Mouse (Mus musculus) limb, embryonic 14.5 days (tissue): ENCODE measurements around the gene Sytl3. TPM values are rescaled to one million over a fixed set of nuclear protein-coding genes. Genes with fewer than 3 reads are reported as not detected.

Source experiments
- ATAC-seq: fragments of 200-750 bp; cut with Nextera tagmentation; 2 replicates; pipeline ENCODE4 v1.8.0; 2017; ENCODE audit warnings: low read depth, moderate number of reproducible peaks, moderate TSS enrichment; ENCODE audit not compliant: low FRiP score
- DNase-seq: peaks from one replicate; pipeline ENCODE4 v3.0.0-alpha.2; 2015; ENCODE audit warnings: low spot score
- H3K27ac ChIP-seq: fragments of 300-500 bp; sonication (generic); replicated peaks from 2 replicates; pipeline ENCODE4 v1.5.1; 2014; ENCODE audit warnings: low read depth, mild to moderate bottlenecking, low read length, moderate library complexity, mixed read lengths
- H3K27me3 ChIP-seq: fragments of 300-500 bp; sonication (generic); 2 replicates; pipeline ENCODE4 v1.6.1; 2014; ENCODE audit warnings: low read length, mixed read lengths; ENCODE audit not compliant: control insufficient read depth, insufficient read depth
- H3K36me3 ChIP-seq: fragments of 300-500 bp; sonication (generic); 2 replicates; pipeline ENCODE4 v1.6.1; 2014; ENCODE audit warnings: mild to moderate bottlenecking, low read length, moderate library complexity, mixed read lengths; ENCODE audit not compliant: control insufficient read depth, insufficient read depth
- H3K4me1 ChIP-seq: fragments of 300-500 bp; sonication (generic); 2 replicates; pipeline ENCODE4 v1.6.1; 2014; ENCODE audit warnings: antibody characterized with exemption, low read length, mixed read lengths; ENCODE audit not compliant: control insufficient read depth, insufficient read depth
- H3K4me2 ChIP-seq: fragments of 300-500 bp; sonication (generic); replicated peaks from 2 replicates; pipeline ENCODE4 v1.6.1; 2014; ENCODE audit warnings: low read depth, mild to moderate bottlenecking, low read length, moderate library complexity; ENCODE audit not compliant: severe bottlenecking
- H3K4me3 ChIP-seq: fragments of 300-500 bp; sonication (generic); replicated peaks from 2 replicates; pipeline ENCODE4 v1.5.1; 2014; ENCODE audit warnings: low read length
- H3K9ac ChIP-seq: fragments of 300-500 bp; sonication (generic); 2 replicates; pipeline ENCODE4 v1.6.1; 2014; ENCODE audit warnings: mild to moderate bottlenecking, low read depth, low read length, moderate library complexity; ENCODE audit not compliant: severe bottlenecking
- H3K9me3 ChIP-seq: fragments of 300-500 bp; sonication (generic); 2 replicates; pipeline ENCODE4 v1.6.1; 2016; ENCODE audit warnings: low read length; ENCODE audit not compliant: control insufficient read depth
- POLR2A ChIP-seq: fragments of 200-500 bp; IDR thresholded peaks from 2 replicates; pipeline ENCODE4 v1.8.0; 2012; ENCODE audit warnings: inconsistent platforms, mild to moderate bottlenecking, moderate library complexity, borderline replicate concordance; ENCODE audit not compliant: insufficient read depth, insufficient read length; ENCODE audit errors: extremely low read depth
- WGBS: fragments of 180-500 bp; shearing (Covaris S2); extraction: QIAGEN DNeasy Blood & Tissue Kit; methylation state at CpG from one replicate; pipeline ENCODE4 v1.1.7; 2014; 5-methylcytosine and 5-hydroxymethylcytosine counted together
- polyA plus RNA-seq, 2 experiments: library from polyadenylated mRNA; depleted of rRNA in 1 of 2; stranded (reverse) in 1 of 2; unstranded in 1 of 2; fragments of >200 nt; fragmentation: Nextera tagmentation in 1 of 2; extraction: Ambion mirVana in 1 of 2; gene quantifications; 2 replicates each; pipeline versions ENCODE4 v1.2.1 to v1.2.3; 2012 to 2014

Gene Sytl3
- polyA plus RNA-seq, 2 experiments, result 0.10 to 0.26 TPM

- peak within 1 kb of the TSS; percentile 89 for H3K9ac ChIP-seq
- ATAC-seq, result peak; percentile 80
- peak; percentile 79; the same call in 1 of the 2 replicates for TF ChIP-seq POLR2A
- H3K4me3 ChIP-seq, result peak within 1 kb of the TSS; percentile 78
- H3K9me3 ChIP-seq, result no peaks in the 10 kb centered on the region
- H3K4me2 ChIP-seq, result peak within 1 kb of the TSS; percentile 71
- no peaks in the 10 kb centered on the region for H3K27me3 ChIP-seq
- H3K4me1 ChIP-seq, result peaks cover 9% of the 10 kb centered on the region; the same call in 1 of the 2 replicates
- H3K27ac ChIP-seq, result peak within 1 kb of the TSS; percentile 87
- H3K36me3 ChIP-seq, result no peaks in the 10 kb centered on the region
- WGBS, result 2% methylated on average over 29 of the region's 52 CpGs
- DNase-seq, result peak; percentile 88
Observed at GRCm38 (mm10) chr17:6782611-6783005, 123.7 kb downstream of the Sytl3 start, which contains the start of gene Ezr. TSS of gene Ezr (minus strand) at chr17:6782784.

GRCm38 (mm10) chr17:6783006-6783661 is 124.2 kb downstream of the Sytl3 start:
- no peaks in the 10 kb centered on the region for H3K9me3 ChIP-seq
- DNase-seq (no peak), ATAC-seq (peak; percentile 65)
- peak overlapping the region; percentile 87 for H3K27ac ChIP-seq
- no peak for TF ChIP-seq POLR2A
- WGBS, result 0% methylated on average over 38 of the region's 58 CpGs
- peak overlapping the region; percentile 71 for H3K4me2 ChIP-seq
- H3K4me1 ChIP-seq, result peaks cover 6% of the 10 kb centered on the region; the same call in 1 of the 2 replicates
- no peaks in the 10 kb centered on the region for H3K27me3 ChIP-seq
- peak overlapping the region; percentile 89 for H3K9ac ChIP-seq
- peak overlapping the region; percentile 78 for H3K4me3 ChIP-seq
- H3K36me3 ChIP-seq, result no peaks in the 10 kb centered on the region

- Histone ChIP-seq H3K36me3 (no peaks in the 10 kb centered on the region), H3K4me1 (peaks cover 3% of the 10 kb centered on the region; the same call in 1 of the 2 replicates), H3K4me2 (peak overlapping the region; percentile 71), H3K27me3 (no peaks in the 10 kb centered on the region), H3K9ac (peak overlapping the region; percentile 89), H3K9me3 (no peaks in the 10 kb centered on the region), H3K27ac (no peak overlapping the region), H3K4me3 (peak overlapping the region; percentile 78)
- no peak for TF ChIP-seq POLR2A
- DNase-seq, result no peak
- ATAC-seq, result no peak
- WGBS, result 45% methylated on average over 10 of the region's 10 CpGs
Observed at GRCm38 (mm10) chr17:6783756-6784357, 125.0 kb downstream of the Sytl3 start.

- no peak overlapping the region for H3K27ac ChIP-seq
- no peak overlapping the region for H3K4me2 ChIP-seq
- H3K27me3 ChIP-seq, result no peaks in the 10 kb centered on the region
- H3K9ac ChIP-seq, result no peak overlapping the region
- 87% methylated on average over 4 of the region's 4 CpGs for WGBS
- TF ChIP-seq POLR2A, result no peak
- H3K4me3 ChIP-seq, result no peak overlapping the region
- H3K4me1 ChIP-seq, result no peaks in the 10 kb centered on the region; the same call in 1 of the 2 replicates
- H3K9me3 ChIP-seq, result no peaks in the 10 kb centered on the region
- H3K36me3 ChIP-seq, result no peaks in the 10 kb centered on the region
- DNase-seq, result no peak
- no peak for ATAC-seq
Observed at GRCm38 (mm10) chr17:6787241-6787640, 128.3 kb downstream of the Sytl3 start.

Other genes with a start within 250 kb of the Sytl3 start
- gene Dynlt1b, start 229.0 kb upstream of the Sytl3 start, polyA plus RNA-seq (2012; rRNA removed), result 399 and 408 TPM in 2 replicates
- gene Dynlt1b, start 229.0 kb upstream of the Sytl3 start, polyA plus RNA-seq (2014; fragmentation: Nextera tagmentation; extraction: Ambion mirVana), result 513 and 517 TPM in 2 replicates
- 45.9 and 50.2 TPM in 2 replicates for gene Dynlt1c, start 57.4 kb upstream of the Sytl3 start, polyA plus RNA-seq (2012; rRNA removed)
- gene Dynlt1c, start 57.4 kb upstream of the Sytl3 start, polyA plus RNA-seq (2014; fragmentation: Nextera tagmentation; extraction: Ambion mirVana), result 29.3 and 36.5 TPM in 2 replicates
- 197 and 228 TPM in 2 replicates for gene Dynlt1f, start 3.2 kb upstream of the Sytl3 start, polyA plus RNA-seq (2012; rRNA removed)
- gene Dynlt1f, start 3.2 kb upstream of the Sytl3 start, polyA plus RNA-seq (2014; fragmentation: Nextera tagmentation; extraction: Ambion mirVana), result 242 and 248 TPM in 2 replicates
- 26.5 and 39.2 TPM in 2 replicates for gene Ezr, start 123.7 kb downstream of the Sytl3 start, polyA plus RNA-seq (2012; rRNA removed)
- gene Ezr, start 123.7 kb downstream of the Sytl3 start, polyA plus RNA-seq (2014; fragmentation: Nextera tagmentation; extraction: Ambion mirVana), result 67.2 and 71.3 TPM in 2 replicates